Mouse (Mus musculus): ENCODE results near the gene Mfsd2b. TPM values are rescaled to one million over a fixed set of nuclear protein-coding genes. Genes with fewer than 3 reads are reported as not detected.

The Mfsd2b gene
- total RNA-seq, 2 experiments from 2014 or later = 2.3 to 4.6 TPM

Other genes starting within 250 kb of the Mfsd2b start
- gene Fam228a, start 135.9 kb downstream of the Mfsd2b start, total RNA-seq (2021) = under 1 TPM; 0.15 to 0.76 TPM
- 1 to 10 TPM; 2.5 to 3.9 TPM for gene Pfn4, start 105.3 kb downstream of the Mfsd2b start, total RNA-seq (2021)
- 10 to 100 TPM in 1 of 2 experiments, 1 to 10 TPM in 1; 8.6 to 17.3 TPM for gene Fam228b, start 105.1 kb downstream of the Mfsd2b start, total RNA-seq (2021)
- gene Sf3b6, start 56.8 kb downstream of the Mfsd2b start, total RNA-seq (2021) = 100 to 1,000 TPM in 1 of 2 experiments, 10 to 100 TPM in 1; 87.9 to 101 TPM
- gene Fkbp1b, start 32.8 kb downstream of the Mfsd2b start, total RNA-seq (2021) = 10 to 100 TPM; 10.6 to 19.8 TPM
- gene Wdcp, start 31.1 kb downstream of the Mfsd2b start, total RNA-seq (2021) = 10 to 100 TPM in 1 of 2 experiments, 1 to 10 TPM in 1; 9.5 to 11.4 TPM
- gene Ubxn2a, start 33.3 kb upstream of the Mfsd2b start, total RNA-seq (2021) = 10 to 100 TPM; 31.8 to 32.7 TPM
- 10 to 100 TPM; 27.3 to 34.4 TPM for gene Atad2b, start 43.0 kb upstream of the Mfsd2b start, total RNA-seq (2021)